Mouse (Mus musculus): ENCODE data around the gene Pole3. TPM values are rescaled to one million over a fixed set of nuclear protein-coding genes. Genes with fewer than 3 reads are reported as not detected.

Pole3 gene
- total RNA-seq, 2 experiments from 2014 or later: 15.5 to 18.5 TPM

DNA sequence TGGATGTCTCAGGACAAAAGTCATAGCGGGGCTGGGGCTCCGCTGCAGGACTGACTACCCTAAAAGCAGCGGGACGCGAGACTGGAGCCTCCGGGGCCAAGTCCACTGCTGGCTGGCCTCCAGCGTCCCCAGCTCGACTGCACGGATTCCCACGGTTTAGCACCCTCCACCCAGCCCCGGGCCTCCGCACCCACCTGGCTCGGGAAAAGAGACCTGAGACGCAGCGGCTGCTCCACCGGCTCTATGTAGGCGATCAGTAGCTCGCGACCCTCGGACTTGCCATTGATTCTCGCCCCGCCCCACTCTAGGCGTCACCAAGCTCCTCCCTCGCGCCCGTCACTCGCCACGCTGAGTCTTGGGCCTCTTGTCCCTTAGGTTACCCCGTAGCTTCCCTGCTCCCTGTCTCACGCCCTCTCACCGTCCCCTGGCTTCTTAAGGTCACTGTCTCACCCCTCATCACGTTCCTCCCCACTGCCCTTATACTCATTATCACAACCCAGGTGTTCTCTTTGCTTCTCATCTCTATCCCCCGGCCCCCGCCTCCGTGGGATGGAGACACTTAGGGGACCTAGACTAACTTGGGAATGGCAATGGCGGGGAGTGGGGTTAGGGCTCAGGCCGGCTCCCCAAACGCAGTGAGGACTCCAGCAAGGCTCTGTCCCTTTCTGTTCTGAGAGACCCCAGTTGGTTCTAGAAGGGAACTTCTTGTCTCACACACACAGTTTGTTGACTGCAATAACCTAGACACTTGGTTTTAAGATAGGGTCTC lies 22.7 kb downstream of the Pole3 start:
- peak; percentile 92 for DNase-seq
- peak overlapping the region; percentile 97 for H3K4me3 ChIP-seq
- intact Hi-C loops (cut with DNase I): loop anchor here (2.0 kb wide), 1 partner anchor 93 kb away; the partner anchor contains the start of genes Cdc26 and Prpf4
- H3K27ac ChIP-seq: peak overlapping the region; percentile 93
- TF ChIP-seq CTCF (IDR thresholded peaks at IDR 0.05): no peak

DNA sequence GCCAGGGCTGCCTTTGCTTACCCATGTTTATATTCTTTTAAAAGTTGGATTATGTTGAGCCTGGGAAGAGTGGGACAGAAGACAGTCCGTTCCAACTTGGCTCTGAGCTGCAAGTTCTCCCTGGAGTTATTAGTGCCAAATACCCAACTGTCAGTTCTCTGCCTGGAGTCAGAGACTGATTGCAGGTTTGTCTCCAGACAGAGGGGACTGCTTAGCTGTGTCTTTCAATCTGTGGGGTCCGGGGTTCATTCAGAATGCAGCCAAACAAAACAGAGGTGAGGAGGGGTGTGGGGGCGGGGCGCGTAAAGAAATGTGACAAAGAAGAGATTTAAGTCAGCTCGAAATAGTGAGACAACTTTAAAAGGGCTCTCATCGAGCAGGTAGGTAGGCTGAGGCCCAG lies 23.3 kb downstream of the Pole3 start:
- Histone ChIP-seq H3K4me3 (peak overlapping the region; percentile 97), H3K27ac (peak overlapping the region; percentile 93)
- TF ChIP-seq CTCF (IDR thresholded peaks at IDR 0.05): no peak
- DNase-seq: no peak
- intact Hi-C loops (cut with DNase I): no loop called here

- Histone ChIP-seq H3K4me3 (no peak overlapping the region), H3K27ac (no peak overlapping the region)
- TF ChIP-seq CTCF (IDR thresholded peaks at IDR 0.05): no peak
- no peak for DNase-seq
- intact Hi-C loops (cut with DNase I): no loop called here
Measured at GRCm38 (mm10) chr4:62500799-62501198, 24.1 kb downstream of the Pole3 start.

DNA sequence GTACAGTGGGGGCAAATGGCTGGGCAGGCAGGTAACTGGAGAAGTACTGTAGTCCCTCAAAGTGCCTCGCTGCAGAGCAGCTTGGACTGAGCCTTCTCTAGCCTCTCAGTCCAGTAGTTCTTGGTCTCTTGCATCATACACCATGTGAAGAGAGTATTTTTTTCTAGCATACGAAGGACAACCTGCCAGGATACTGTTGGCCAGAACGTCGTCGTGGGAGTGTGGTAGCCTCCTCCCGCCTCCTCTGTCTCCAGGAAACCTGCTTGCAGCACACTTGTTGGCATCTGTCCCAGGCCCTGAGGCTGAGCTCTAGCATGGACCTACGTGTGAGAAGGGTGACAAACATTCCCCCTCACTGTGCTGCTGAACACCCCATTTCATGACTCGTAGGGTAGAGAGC lies 28.1 kb downstream of the Pole3 start:
- TF ChIP-seq CTCF (IDR thresholded peaks at IDR 0.05): no peak
- H3K4me3 ChIP-seq: no peak overlapping the region
- H3K27ac ChIP-seq: no peak overlapping the region
- peak; percentile 72 for DNase-seq
- intact Hi-C loops (cut with DNase I): no loop called here

DNA sequence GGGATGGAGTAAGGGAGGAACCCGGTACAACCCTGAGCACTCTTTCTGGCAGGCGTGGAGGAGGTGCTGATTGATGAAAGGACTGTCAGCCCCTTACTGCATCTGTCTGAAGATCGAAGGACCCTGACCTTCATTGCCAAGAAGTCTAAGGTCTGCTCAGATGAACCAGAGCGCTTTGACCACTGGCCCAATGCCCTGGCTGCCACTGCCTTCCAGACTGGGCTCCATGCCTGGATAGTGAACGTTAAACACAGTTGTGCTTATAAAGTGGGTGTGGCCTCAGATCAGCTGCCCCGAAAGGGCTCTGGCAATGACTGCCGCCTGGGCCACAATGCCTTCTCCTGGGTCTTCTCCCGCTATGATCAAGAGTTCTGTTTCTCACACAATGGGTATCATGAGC lies 28.9 kb downstream of the Pole3 start:
- intact Hi-C loops (cut with DNase I): no loop called here
- peak; percentile 81 for DNase-seq
- TF ChIP-seq CTCF (IDR thresholded peaks at IDR 0.05): no peak
- peak overlapping the region; percentile 53 for H3K4me3 ChIP-seq
- H3K27ac ChIP-seq: no peak overlapping the region

- Histone ChIP-seq H3K4me3 (no peak overlapping the region), H3K27ac (no peak overlapping the region)
- no peak for DNase-seq
- intact Hi-C loops (cut with DNase I): no loop called here
- TF ChIP-seq CTCF (IDR thresholded peaks at IDR 0.05): no peak
Measured at GRCm38 (mm10) chr4:62494230-62494629, 30.6 kb downstream of the Pole3 start.

- intact Hi-C loops (cut with DNase I): no loop called here
- DNase-seq: no peak
- Histone ChIP-seq H3K4me3 (no peak overlapping the region), H3K27ac (no peak overlapping the region)
- TF ChIP-seq CTCF (IDR thresholded peaks at IDR 0.05): no peak
Measured at GRCm38 (mm10) chr4:62492682-62493081, 32.2 kb downstream of the Pole3 start.

GRCm38 (mm10) chr4:62487914-62488313 lies 37.0 kb downstream of the Pole3 start:
- no peak for TF ChIP-seq CTCF (IDR thresholded peaks at IDR 0.05)
- DNase-seq: no peak
- H3K27ac ChIP-seq: no peak overlapping the region
- intact Hi-C loops (cut with DNase I): no loop called here
- no peak overlapping the region for H3K4me3 ChIP-seq

- DNase-seq: no peak
- no peak overlapping the region for H3K27ac ChIP-seq
- H3K4me3 ChIP-seq: no peak overlapping the region
- intact Hi-C loops (cut with DNase I): no loop called here
- TF ChIP-seq CTCF (IDR thresholded peaks at IDR 0.05): no peak
Measured at GRCm38 (mm10) chr4:62487172-62487571, 37.7 kb downstream of the Pole3 start.

DNA sequence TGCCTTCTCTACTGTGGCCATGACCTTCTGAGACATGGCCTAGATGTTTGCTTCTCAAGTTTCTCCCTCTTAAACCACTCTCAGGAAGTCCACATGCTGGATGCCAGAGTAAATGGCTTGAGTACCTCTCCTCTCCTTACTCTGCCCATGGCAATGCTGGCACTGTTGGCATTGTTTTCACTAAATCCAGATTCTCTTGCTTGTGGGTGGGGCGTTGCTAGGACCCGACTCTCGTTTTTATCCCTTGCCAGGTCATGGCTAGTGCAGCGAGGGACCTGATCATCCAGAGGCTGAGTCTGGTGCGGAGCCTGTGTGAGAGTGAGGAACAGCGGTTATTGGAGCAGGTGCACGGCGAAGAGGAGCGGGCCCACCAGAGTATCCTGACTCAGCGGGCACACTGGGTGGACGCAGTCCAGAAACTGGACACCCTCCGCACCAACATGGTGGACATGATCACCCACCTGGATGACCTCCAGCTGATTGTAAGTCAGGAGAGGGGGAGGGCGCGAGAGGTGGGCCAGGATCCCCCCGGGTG lies 38.6 kb downstream of the Pole3 start:
- intact Hi-C loops (cut with DNase I): no loop called here
- H3K4me3 ChIP-seq: no peak overlapping the region
- no peak for TF ChIP-seq CTCF (IDR thresholded peaks at IDR 0.05)
- no peak overlapping the region for H3K27ac ChIP-seq
- DNase-seq: no peak

DNA sequence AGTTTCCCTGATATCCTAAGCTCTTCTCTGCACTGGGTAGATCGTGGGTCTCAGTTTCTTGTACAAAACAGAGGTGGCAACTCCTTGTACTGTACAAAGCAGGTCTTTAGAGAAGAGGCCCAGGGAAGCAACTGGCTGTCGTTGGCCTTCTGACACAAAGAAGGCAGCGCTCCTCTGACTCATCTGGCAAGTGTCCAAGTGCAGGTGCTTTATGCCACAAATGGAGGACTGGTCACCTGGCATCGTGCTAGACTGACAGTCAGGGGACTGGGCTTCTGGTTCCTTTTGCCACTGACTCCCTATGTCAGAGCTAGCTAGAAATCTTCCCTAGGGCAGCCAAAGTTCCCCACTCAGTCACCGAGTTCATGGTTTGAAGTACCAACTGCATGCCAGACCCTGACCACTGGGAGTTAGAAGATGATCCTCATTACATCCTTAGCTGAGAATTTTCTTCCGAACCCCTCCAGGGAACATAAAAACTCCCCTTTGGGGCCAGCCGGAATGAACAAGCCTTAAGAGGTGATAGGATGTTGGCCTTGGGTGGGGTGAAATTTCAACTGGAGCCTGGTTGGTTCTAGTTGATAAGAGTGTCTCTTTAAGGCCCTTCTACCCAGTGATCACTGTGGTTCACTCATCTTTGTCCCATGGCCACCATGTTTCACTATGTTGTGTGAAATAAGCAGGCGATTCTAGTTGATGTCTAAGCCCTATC lies 39.3 kb downstream of the Pole3 start:
- intact Hi-C loops (cut with DNase I): no loop called here
- H3K27ac ChIP-seq: no peak overlapping the region
- H3K4me3 ChIP-seq: no peak overlapping the region
- no peak for DNase-seq
- TF ChIP-seq CTCF (IDR thresholded peaks at IDR 0.05): no peak

GRCm38 (mm10) chr4:62484928-62485327 lies 39.9 kb downstream of the Pole3 start:
- intact Hi-C loops (cut with DNase I): no loop called here
- no peak for TF ChIP-seq CTCF (IDR thresholded peaks at IDR 0.05)
- Histone ChIP-seq H3K27ac (no peak overlapping the region), H3K4me3 (no peak overlapping the region)
- no peak for DNase-seq

All from gastrocnemius, adult 2 months (tissue).